Mouse (Mus musculus) myocyte (in vitro differentiated cells): ENCODE data around the gene Itgb5. TPM values are rescaled to one million over a fixed set of nuclear protein-coding genes. Genes with fewer than 3 reads are reported as not detected.

Source experiments
- H3K27me3 ChIP-seq: one replicate; pipeline ENCODE4 v1.6.1; 2011; ENCODE audit not compliant: control insufficient read depth, insufficient read depth, insufficient read length
- H3K36me3 ChIP-seq: one replicate; pipeline ENCODE4 v1.6.1; 2011; ENCODE audit not compliant: control insufficient read depth, insufficient read depth
- H3K4me2 ChIP-seq: one replicate; pipeline ENCODE4 v1.6.1; 2011; ENCODE audit warnings: low read depth, control low read depth
- H3K4me3 ChIP-seq: one replicate; pipeline ENCODE4 v1.5.1; 2011; ENCODE audit warnings: mild to moderate bottlenecking, control low read depth, moderate library complexity
- H3K79me2 ChIP-seq: one replicate; pipeline ENCODE4 v1.6.1; 2011; ENCODE audit not compliant: control insufficient read depth, insufficient read depth
- H3ac ChIP-seq: one replicate; pipeline ENCODE4 v1.6.1; 2011; ENCODE audit not compliant: control insufficient read depth, insufficient read length
- CEBPB ChIP-seq: IDR thresholded peaks from 2 replicates; pipeline ENCODE4 v1.6.1; 2011; ENCODE audit warnings: mild to moderate bottlenecking, moderate library complexity; ENCODE audit not compliant: poor library complexity, insufficient read depth, severe bottlenecking
- E2F4 ChIP-seq: IDR thresholded peaks from one replicate; pipeline ENCODE4 v1.6.1; 2011; ENCODE audit warnings: mild to moderate bottlenecking, control low read depth, moderate library complexity; ENCODE audit not compliant: insufficient read depth
- MAX ChIP-seq: IDR thresholded peaks from one replicate; pipeline ENCODE4 v1.6.1; 2011; ENCODE audit warnings: low read depth, mild to moderate bottlenecking, control low read depth
- MYOD1 ChIP-seq, 3 experiments: IDR thresholded peaks; one replicate each; pipeline ENCODE4 v1.6.1; 2011; ENCODE audit warnings: control low read depth in 2 of 3, low read depth in 2 of 3, mild to moderate bottlenecking in 2 of 3, moderate library complexity in 1 of 3; ENCODE audit not compliant: insufficient read length in 2 of 3, control insufficient read depth in 1 of 3
- MYOG ChIP-seq, 3 experiments: IDR thresholded peaks; one replicate each; pipeline ENCODE4 v1.6.1; 2011; ENCODE audit warnings: control low read depth in 2 of 3, low read depth in 2 of 3, mild to moderate bottlenecking in 2 of 3; ENCODE audit not compliant: insufficient read length in 2 of 3, control insufficient read depth in 1 of 3, insufficient read depth in 1 of 3
- POLR2A ChIP-seq: IDR thresholded peaks from one replicate; pipeline ENCODE4 v1.6.1; 2011; ENCODE audit warnings: low read depth, mild to moderate bottlenecking, control low read depth, moderate library complexity; ENCODE audit not compliant: insufficient read length
- POLR2AphosphoS2 ChIP-seq: IDR thresholded peaks from one replicate; pipeline ENCODE4 v1.6.1; 2011; ENCODE audit warnings: low read depth, control low read depth; ENCODE audit not compliant: insufficient read length
- REST ChIP-seq: IDR thresholded peaks from one replicate; pipeline ENCODE4 v1.6.1; 2011; ENCODE audit warnings: mild to moderate bottlenecking, control low read depth, moderate library complexity; ENCODE audit not compliant: insufficient read depth, insufficient read length
- SRF ChIP-seq: IDR thresholded peaks from one replicate; pipeline ENCODE4 v1.6.1; 2011; ENCODE audit warnings: low read depth; ENCODE audit not compliant: control insufficient read depth, insufficient read length
- TCF12 ChIP-seq: IDR thresholded peaks from one replicate; pipeline ENCODE4 v1.6.1; 2011; ENCODE audit warnings: mild to moderate bottlenecking, control low read depth; ENCODE audit not compliant: poor library complexity, insufficient read depth, severe bottlenecking
- TCF3 ChIP-seq: IDR thresholded peaks from one replicate; pipeline ENCODE4 v1.6.1; 2011; ENCODE audit warnings: low read depth, control low read depth; ENCODE audit not compliant: insufficient read length
- USF1 ChIP-seq: IDR thresholded peaks from one replicate; pipeline ENCODE4 v1.6.1; 2011; ENCODE audit warnings: low read depth, mild to moderate bottlenecking, control low read depth, moderate library complexity
- polyA plus RNA-seq: library from polyadenylated mRNA; unstranded; fragments of >200 nt; fragmentation: generic; extraction: Trizol; gene quantifications from one replicate; pipeline ENCODE4 v1.2.1, GENCODE M21; 2012; ENCODE audit warnings: missing spikeins

Itgb5 gene
- polyA plus RNA-seq, 1 experiment: 114 TPM

DNA sequence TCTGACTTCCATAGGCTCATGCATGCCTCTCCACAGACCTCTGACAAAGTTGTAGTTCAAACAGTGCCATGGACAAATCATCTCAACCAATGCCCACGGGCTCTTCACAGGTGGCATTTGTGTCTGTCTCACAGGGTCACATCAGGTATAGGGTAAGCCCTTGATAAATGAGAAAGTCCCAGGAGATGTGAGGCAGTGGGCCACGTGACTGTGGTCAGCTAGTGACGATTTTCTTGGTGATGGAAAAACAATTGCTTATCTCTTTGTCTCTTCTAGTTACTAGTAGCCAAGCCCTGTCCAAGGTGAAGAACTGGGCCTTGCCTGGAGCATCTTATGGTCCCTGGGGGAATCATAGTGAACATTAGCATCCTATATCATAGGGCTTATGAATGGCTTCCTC, 32.7 kb upstream of the Itgb5 start:
- TF ChIP-seq MYOG (IDR thresholded peaks at IDR 0.05; ENCODE audit: control insufficient read depth in 1 of 3, insufficient read depth in 1 of 3, insufficient read length in 2 of 3, low read depth in 2 of 3) (no peak), POLR2A (no peak), USF1 (no peak), E2F4 (no peak), SRF (no peak), CEBPB (no peak), MAX (no peak), POLR2AphosphoS2 (no peak), REST (no peak), TCF12 (no peak), MYOD1 (IDR thresholded peaks at IDR 0.05; ENCODE audit: control insufficient read depth in 1 of 3, insufficient read length in 2 of 3, low read depth in 2 of 3) (no peak), TCF3 (no peak)
- Histone ChIP-seq H3K27me3 (no peaks in the 10 kb centered on the region), H3K79me2 (no peaks in the 10 kb centered on the region), H3K36me3 (no peaks in the 10 kb centered on the region), H3K4me2 (no peak overlapping the region), H3K4me3 (no peak overlapping the region), H3ac (no peak overlapping the region)

DNA sequence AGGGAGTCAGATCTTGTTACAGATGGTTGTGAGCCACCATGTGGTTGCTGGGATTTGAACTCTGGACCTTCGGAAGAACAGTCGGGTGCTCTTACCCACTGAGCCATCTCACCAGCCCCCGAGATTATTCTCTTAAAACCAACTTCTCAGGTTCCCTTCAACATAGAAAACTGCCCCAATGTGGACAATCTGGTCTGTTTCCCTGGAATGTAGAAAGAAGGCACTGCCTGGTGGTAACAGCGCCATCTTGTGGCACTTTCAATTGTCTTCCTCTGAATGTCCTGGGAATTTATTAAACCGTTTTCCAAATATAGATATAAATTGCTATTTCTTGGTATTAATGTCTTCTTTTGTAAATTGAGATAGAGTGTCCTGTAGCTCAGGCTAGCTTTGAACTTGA, 31.6 kb upstream of the Itgb5 start:
- H3ac ChIP-seq: no peak overlapping the region
- no peaks in the 10 kb centered on the region for H3K79me2 ChIP-seq
- H3K4me2 ChIP-seq: no peak overlapping the region
- no peaks in the 10 kb centered on the region for H3K27me3 ChIP-seq
- no peaks in the 10 kb centered on the region for H3K36me3 ChIP-seq
- H3K4me3 ChIP-seq: no peak overlapping the region
- TF ChIP-seq E2F4 (no peak), SRF (no peak), MYOG (IDR thresholded peaks at IDR 0.05; ENCODE audit: control insufficient read depth in 1 of 3, insufficient read depth in 1 of 3, insufficient read length in 2 of 3, low read depth in 2 of 3) (no peak), CEBPB (no peak), TCF3 (no peak), USF1 (no peak), TCF12 (no peak)

DNA sequence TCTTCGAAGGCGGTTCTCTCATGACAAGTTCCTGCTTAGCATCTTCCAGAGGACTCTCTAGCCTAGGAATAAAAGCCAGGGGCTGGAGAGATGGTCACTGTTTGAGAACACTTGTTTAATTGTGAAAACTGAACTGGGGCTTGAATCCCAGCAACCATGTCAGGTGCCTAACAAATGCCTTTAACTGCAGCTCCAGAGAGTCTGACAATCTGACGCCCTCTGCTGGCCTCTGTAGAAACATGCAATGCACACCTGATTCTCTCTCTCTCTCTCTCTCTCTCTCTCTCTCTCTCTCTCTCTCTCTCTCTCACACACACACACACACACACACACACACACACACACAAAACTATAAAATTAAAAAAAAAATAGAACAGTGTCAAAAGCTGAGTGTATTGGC, 19.5 kb upstream of the Itgb5 start:
- Histone ChIP-seq H3ac (no peak overlapping the region), H3K4me2 (no peak overlapping the region), H3K36me3 (no peaks in the 10 kb centered on the region), H3K4me3 (no peak overlapping the region), H3K27me3 (no peaks in the 10 kb centered on the region), H3K79me2 (no peaks in the 10 kb centered on the region)
- TF ChIP-seq MAX (no peak), TCF12 (no peak), CEBPB (no peak), MYOD1 (IDR thresholded peaks at IDR 0.05; ENCODE audit: control insufficient read depth in 1 of 3, insufficient read length in 2 of 3, low read depth in 2 of 3) (no peak), POLR2A (no peak), E2F4 (no peak), REST (no peak), MYOG (IDR thresholded peaks at IDR 0.05; ENCODE audit: control insufficient read depth in 1 of 3, insufficient read depth in 1 of 3, insufficient read length in 2 of 3, low read depth in 2 of 3) (no peak), USF1 (no peak), POLR2AphosphoS2 (no peak), SRF (no peak), TCF3 (no peak)

DNA sequence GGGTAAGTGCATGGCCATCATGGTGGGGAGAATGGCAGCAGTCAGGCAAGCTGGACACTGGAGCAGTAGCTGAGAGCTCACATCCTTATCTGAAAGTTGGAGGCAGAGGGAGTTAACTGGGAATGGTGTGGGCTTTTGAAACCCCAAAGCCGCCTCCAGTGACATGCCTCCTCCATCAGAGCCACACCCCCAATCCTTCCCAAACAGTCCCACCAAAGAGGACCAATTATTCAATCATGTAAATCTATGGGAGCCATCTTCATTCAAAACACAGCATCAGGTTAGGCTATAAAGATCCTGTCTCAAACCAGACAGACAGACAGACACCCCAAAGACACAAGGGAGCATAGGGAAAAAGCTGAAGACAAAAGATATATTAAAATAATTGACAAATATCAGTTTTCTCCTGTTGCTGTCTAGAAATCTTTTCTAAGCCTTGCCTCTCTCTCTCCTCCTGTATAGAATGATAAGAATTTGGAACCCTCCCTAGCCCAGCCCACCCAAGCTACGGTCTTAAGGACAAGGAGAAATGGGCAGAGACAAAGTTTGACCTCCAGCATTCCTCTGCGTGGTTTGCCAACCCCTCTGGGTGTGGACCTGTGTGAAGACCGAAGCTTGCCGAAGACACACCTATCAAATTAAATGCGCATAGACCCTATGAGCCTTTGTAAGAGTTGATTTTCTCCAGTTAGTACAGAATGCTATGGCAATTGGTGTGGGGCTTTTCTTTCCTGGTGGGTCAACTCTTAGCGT, 10.9 kb upstream of the Itgb5 start:
- TF ChIP-seq POLR2AphosphoS2: no peak
- no peak for TF ChIP-seq POLR2A
- TF ChIP-seq TCF3: no peak
- TF ChIP-seq REST: no peak
- no peak for TF ChIP-seq USF1
- TF ChIP-seq E2F4: no peak
- no peak for TF ChIP-seq SRF
- TF ChIP-seq MYOG (IDR thresholded peaks at IDR 0.05; ENCODE audit: control insufficient read depth in 1 of 3, insufficient read depth in 1 of 3, insufficient read length in 2 of 3, low read depth in 2 of 3): no peak
- TF ChIP-seq MYOD1 (IDR thresholded peaks at IDR 0.05; ENCODE audit: control insufficient read depth in 1 of 3, insufficient read length in 2 of 3, low read depth in 2 of 3): no peak
- no peak for TF ChIP-seq CEBPB
- Histone ChIP-seq H3K4me2 (no peak overlapping the region), H3K36me3 (no peaks in the 10 kb centered on the region), H3K27me3 (peaks cover 15% of the 10 kb centered on the region), H3K79me2 (no peaks in the 10 kb centered on the region), H3K4me3 (no peak overlapping the region), H3ac (no peak overlapping the region)
